Mouse (Mus musculus) layer of hippocampus, postnatal 14 days (tissue): ENCODE measurements around the gene Edc4. TPM values are rescaled to one million over a fixed set of nuclear protein-coding genes. Genes with fewer than 3 reads are reported as not detected.
A peak's percentile ranks its signal among the peaks of the same experiment; 100 is the strongest.

Experiments
- DNase-seq, 2 experiments: peaks; one replicate each; pipeline ENCODE4 v3.0.0; 2021 to 2022; ENCODE audit warnings: low spot score in 2 of 2, mixed read lengths in 1 of 2
- total RNA-seq, 2 experiments: library from RNA; stranded (reverse); gene quantifications; 2 replicates each; pipeline ENCODE4 v1.2.3; 2021

Gene Edc4
- total RNA-seq, 2 experiments from 2014 or later: 57.2 to 66.0 TPM

GRCm38 (mm10) chr8:105866364-105867029 lies 14.2 kb upstream of the Edc4 start:
- DNase-seq: no peak

- no peak for DNase-seq
Measured at GRCm38 (mm10) chr8:105874301-105874700, 6.4 kb upstream of the Edc4 start.

GRCm38 (mm10) chr8:105889756-105890465 lies 9.2 kb downstream of the Edc4 start:
- peak in 1 of 2 experiments; percentile 22 for DNase-seq

GRCm38 (mm10) chr8:105890870-105891269 lies 10.2 kb downstream of the Edc4 start:
- peak; percentile 79 to 89 for DNase-seq

DNA sequence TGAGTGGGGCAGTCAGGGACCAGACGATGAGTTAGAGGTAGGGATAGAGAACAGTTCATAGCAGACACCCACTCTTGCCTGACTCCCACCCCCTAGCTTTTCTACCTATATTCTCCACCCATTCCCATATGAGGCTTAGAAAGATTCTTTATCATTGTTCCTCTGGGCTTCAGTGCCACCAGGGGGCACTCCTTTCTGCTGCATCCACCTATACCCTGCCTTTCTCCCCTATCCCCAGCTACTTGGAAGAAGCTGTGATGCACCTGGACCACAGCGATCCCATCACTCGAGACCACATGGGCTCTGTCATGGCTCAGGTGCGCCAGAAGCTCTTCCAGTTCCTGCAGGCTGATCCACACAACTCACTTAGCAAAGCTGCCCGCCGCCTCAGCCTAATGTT lies 11.8 kb downstream of the Edc4 start:
- no peak for DNase-seq

DNA sequence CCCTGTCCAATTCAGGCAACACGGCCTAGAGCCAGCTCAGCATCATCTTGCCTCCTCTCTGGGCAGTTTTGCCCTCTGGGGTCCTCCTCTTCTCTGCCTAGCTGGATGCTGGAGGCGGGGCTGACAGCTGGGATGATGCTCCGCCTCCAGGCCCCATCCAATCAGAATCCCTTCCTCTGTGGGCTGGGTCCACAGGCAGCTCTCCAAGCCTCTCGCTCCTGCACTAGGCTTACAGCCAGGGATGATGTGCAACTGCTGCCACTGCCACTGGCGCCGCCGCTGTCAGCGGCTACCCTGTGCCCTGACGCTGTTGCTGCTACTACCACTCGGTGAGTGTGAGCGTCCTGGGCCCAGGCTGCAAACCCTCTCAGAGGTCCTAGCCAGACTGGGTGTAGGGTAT lies 12.7 kb downstream of the Edc4 start, which contains the start of gene Nrn1l:
Gene Nrn1l (plus strand): TSS at position 229 of the 400 bp plus-strand sequence.
- peak; percentile 72 to 81 for DNase-seq

GRCm38 (mm10) chr8:105897801-105898480 lies 17.3 kb downstream of the Edc4 start:
- DNase-seq: no peak

- DNase-seq: peak; percentile 94 to 95
Measured at GRCm38 (mm10) chr8:105900180-105900940, 19.7 kb downstream of the Edc4 start, which contains the start of gene Pskh1. Gene Pskh1, plus strand, starts transcription at chr8:105900441.

DNA sequence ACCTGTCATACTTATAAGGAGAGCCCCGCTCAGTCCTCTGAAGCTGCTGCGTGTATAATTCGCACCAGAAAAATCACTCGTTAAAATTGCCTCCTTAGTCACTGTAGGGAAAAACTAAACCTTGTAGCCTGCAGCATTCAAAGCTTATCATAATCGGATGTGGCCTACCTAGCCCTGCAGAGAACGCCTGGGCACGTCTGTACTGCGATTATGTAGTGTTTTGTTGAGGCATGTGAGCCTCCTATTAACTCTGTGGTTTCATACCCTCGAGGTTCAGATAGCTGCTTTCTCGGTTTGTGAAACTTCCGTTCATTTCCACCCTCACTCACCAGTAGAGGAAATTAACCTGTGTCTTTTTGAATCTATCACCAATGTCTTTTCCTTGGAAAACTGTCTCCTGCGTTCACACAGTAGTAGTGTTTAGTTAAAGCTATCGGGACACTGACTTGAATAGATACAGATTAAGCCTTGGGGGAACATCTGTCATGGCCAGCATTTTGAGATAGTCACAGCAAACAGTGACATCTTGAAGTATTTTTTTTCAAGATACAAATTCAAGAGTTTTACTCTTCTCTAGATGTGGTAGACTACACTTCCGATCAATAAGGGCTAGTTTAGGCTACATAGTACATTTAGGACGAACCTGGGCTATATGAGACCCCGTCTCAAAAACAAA lies 20.4 kb downstream of the Edc4 start:
- no peak for DNase-seq

GRCm38 (mm10) chr8:105919390-105919789 lies 38.7 kb downstream of the Edc4 start:
- no peak for DNase-seq

DNA sequence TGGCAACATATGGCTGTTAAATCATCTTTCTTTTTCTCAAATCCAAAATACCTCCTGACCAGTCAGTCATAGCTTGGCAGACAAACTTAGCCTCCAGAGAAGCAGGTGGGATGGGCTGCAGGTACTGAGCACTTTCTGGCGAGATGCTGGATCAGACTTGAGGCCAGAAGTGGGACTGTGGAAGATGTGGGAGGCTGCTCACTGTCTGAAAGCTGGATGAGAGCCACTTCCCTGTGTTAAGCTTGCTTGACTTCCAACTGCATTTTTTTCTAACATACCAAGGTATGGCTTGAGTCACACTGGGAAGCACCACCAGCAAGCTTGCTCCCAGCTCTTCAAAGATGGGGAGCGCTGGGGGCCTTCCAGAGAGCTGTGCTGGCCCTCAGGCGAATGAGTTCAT lies 44.4 kb downstream of the Edc4 start:
- no peak for DNase-seq

GRCm38 (mm10) chr8:105930602-105931001 lies 49.9 kb downstream of the Edc4 start:
- peak; percentile 80 to 83 for DNase-seq

DNA sequence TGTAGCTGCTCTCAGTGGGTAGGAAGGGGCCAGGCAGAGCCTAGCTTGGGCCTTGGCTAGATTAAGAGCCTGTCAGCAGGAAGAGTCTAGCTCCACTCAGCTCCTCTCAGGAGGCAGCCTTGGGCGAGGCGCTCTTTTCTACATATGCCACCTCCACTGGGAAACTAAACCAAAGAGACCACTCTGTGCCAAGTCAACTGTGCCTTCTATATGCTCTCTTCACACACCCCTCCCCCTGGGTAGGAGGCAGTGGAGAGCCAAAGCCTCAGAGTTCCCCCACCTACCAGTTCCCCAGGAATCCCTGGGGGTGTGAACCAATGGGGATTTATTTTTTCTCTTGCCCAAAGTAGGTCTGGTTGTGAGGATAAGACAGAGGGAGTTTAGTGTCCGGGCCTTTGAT lies 50.6 kb downstream of the Edc4 start:
- DNase-seq: no peak

- DNase-seq: no peak
Measured at GRCm38 (mm10) chr8:105932525-105932924, 51.8 kb downstream of the Edc4 start.

- DNase-seq: no peak
Measured at GRCm38 (mm10) chr8:105933762-105934161, 53.1 kb downstream of the Edc4 start, which contains the start of gene Ctrl. Gene Ctrl, minus strand, starts transcription at chr8:105933862.

- DNase-seq: no peak
Measured at GRCm38 (mm10) chr8:105935105-105935504, 54.4 kb downstream of the Edc4 start.

DNA sequence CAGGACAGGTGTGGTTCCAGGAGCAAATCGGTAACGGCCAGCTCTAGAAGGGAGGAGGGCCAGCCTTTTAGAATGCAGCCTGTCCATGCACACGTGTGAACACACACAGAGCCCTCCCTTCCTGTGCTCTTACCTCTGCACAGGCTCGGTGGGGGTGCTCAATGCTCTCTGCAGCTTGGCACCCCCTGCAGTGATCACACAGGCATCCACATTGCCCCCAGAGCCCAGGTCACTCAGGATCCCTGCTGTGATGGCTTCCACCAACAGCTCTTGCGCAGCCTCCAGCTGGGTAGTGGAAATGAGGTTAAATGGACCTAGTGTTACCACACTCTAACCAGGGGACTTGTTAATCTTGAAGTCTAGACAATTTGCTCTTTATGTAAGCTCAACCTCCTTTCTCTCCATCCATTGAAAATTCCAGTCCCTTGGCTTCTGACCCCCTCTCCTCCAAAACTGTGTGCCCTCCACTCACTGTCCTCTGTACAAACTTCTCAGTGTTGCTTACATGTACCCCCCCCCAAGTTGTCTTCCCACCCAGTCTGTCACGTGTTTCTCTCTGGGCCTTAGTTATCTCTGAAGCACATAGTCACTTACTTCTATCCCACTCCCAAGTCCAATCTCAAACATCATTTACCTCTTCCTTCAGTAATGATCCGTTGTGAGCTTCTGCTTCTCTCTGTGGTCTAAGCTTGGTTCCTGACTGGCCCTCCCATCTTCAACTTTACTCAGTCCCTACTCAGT lies 55.4 kb downstream of the Edc4 start:
- no peak for DNase-seq

DNA sequence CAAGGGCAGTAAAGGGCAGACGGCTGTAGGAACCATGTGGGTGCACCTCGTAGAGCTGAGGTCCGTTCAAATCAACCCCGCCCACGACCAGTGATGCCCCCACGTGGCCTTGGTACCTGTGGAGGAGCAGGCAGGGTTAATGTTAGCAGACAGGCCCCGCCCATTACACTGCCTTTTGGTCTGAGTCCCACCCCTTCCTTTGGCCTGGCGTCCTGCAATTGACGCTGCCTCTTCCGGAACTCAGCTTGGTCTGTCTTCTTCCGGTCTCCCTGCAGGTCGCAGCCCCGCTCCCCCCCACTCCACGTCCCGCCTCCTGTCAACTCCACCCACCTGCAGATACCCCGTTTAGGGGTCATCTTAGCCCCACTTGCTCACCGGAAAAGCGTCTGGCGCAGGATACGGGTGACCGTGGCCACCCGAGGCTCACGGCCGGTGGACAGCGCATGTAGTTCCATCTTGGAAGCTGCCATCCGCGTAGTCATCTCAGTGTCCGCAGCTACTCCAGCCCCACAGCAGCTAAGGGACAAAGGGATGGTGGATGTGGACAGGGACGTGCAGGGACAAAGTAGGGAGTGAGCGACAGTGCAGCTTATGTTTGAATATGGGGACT lies 56.3 kb downstream of the Edc4 start:
- peak; percentile 80 to 88 for DNase-seq
